In genomic region chr17:8507654-8508053, GRCm38 (mm10) we compare ENCODE assay signal across 9 mouse cellular contexts. TPM values are rescaled to one million over a fixed set of nuclear protein-coding genes. Genes with fewer than 3 reads are reported as not detected.
A peak's percentile ranks its signal among the peaks of the same experiment; 100 is the strongest.
DNase-seq lines count a peak whose midpoint lies in the region; ATAC-seq and TF ChIP-seq lines count a peak whose summit lies in the region.
"Had no signal": no experiment of that assay in that cellular context is flagged by ENCODE, and none has a peak within 500 bp of the region (broad histone marks: within the 10 kb centered on the region; RNA-seq: fewer than 3 reads in every experiment).

No protein-coding gene starts in this region.

- H3K9me3 ChIP-seq in heart, embryonic 14.5 days (ENCODE audit: control insufficient read depth, low read length): no peaks in the 10 kb centered on the region
- no peaks in the 10 kb centered on the region for H3K9me3 ChIP-seq in forebrain, postnatal 0 days (ENCODE audit: low read length)
- no peaks in the 10 kb centered on the region for H3K9me3 ChIP-seq in midbrain, embryonic 15.5 days

- no peaks in the 10 kb centered on the region for H3K27me3 ChIP-seq in heart, embryonic 14.5 days (ENCODE audit: control insufficient read depth, insufficient read depth, low read length)
- H3K27me3 ChIP-seq in forebrain, postnatal 0 days (ENCODE audit: insufficient read depth, low read length): no peaks in the 10 kb centered on the region
- no peaks in the 10 kb centered on the region; the same call in 1 of the 2 replicates for H3K27me3 ChIP-seq in midbrain, embryonic 15.5 days (replicated peaks)

- no peaks in the 10 kb centered on the region for H3K36me3 ChIP-seq in heart, embryonic 14.5 days (ENCODE audit: control insufficient read depth, insufficient read depth, low read length)
- no peaks in the 10 kb centered on the region for H3K36me3 ChIP-seq in forebrain, postnatal 0 days (ENCODE audit: insufficient read depth)
- no peaks in the 10 kb centered on the region for H3K36me3 ChIP-seq in midbrain, embryonic 15.5 days (replicated peaks)

- no peak overlapping the region for H3K4me3 ChIP-seq in heart, embryonic 14.5 days (ENCODE audit: control insufficient read depth in 1 of 2, insufficient read depth in 1 of 2, low read depth in 1 of 2, low read length in 2 of 2)
- H3K4me3 ChIP-seq in cortical plate, adult 2 months (ENCODE audit: insufficient read depth, low read length): no peak overlapping the region
- no peak overlapping the region; the same call in 1 of the 2 replicates for H3K4me3 ChIP-seq in forebrain, postnatal 0 days (ENCODE audit: low read depth, low read length)
- H3K4me3 ChIP-seq in midbrain, embryonic 15.5 days: peak overlapping the region; percentile 32; the same call in 1 of the 2 replicates

- H3K27ac ChIP-seq in heart, embryonic 14.5 days (replicated peaks in 1 of 2; ENCODE audit: control insufficient read depth in 1 of 2, insufficient read depth in 1 of 2, low read depth in 2 of 2, low read length in 2 of 2): no peak overlapping the region
- peak overlapping the region; percentile 89; the same call in 1 of the 2 replicates for H3K27ac ChIP-seq in cortical plate, adult 2 months (ENCODE audit: insufficient read depth, low read length)
- H3K27ac ChIP-seq in forebrain, postnatal 0 days (ENCODE audit: low read depth, low read length): 0 out of 2 replicates have a peak overlapping the region, but pooled peaks have one; percentile 16
- H3K27ac ChIP-seq in midbrain, embryonic 15.5 days: peak overlapping the region; percentile 80

- peak overlapping the region; percentile 62 for H3K4me2 ChIP-seq in heart, embryonic 14.5 days (ENCODE audit: low read length)
- H3K4me2 ChIP-seq in forebrain, postnatal 0 days (ENCODE audit: low read depth): peak overlapping the region; percentile 52
- peak overlapping the region; percentile 52 for H3K4me2 ChIP-seq in midbrain, embryonic 15.5 days

- no peak for TF ChIP-seq POLR2A in cortical plate, adult 2 months (IDR thresholded peaks at IDR 0.05; ENCODE audit: extremely low read depth, insufficient read depth, low read length)

- no peak for ATAC-seq in heart, embryonic 14.5 days (ENCODE audit: insufficient number of reproducible peaks, insufficient read depth, low FRiP score, low read depth)
- ATAC-seq in forebrain, postnatal 0 days: no peak
- peak; percentile 8 for ATAC-seq in midbrain, embryonic 15.5 days (replicated peaks)
- no peak for ATAC-seq in granulocyte monocyte progenitor cell, adult 5-6 weeks (replicated peaks; ENCODE audit: poor library complexity, severe bottlenecking)

- H3K4me1 ChIP-seq in heart, embryonic 14.5 days (ENCODE audit: control insufficient read depth in 2 of 2, insufficient read depth in 2 of 2, low read length in 2 of 2): peaks cover 9 to 14% of the 10 kb centered on the region in 2 experiments
- peaks cover 10% of the 10 kb centered on the region for H3K4me1 ChIP-seq in cortical plate, adult 2 months (ENCODE audit: control insufficient read depth, insufficient read depth, low read length)
- peaks cover 18% of the 10 kb centered on the region for H3K4me1 ChIP-seq in forebrain, postnatal 0 days (ENCODE audit: insufficient read depth)
- peaks cover 38% of the 10 kb centered on the region for H3K4me1 ChIP-seq in midbrain, embryonic 15.5 days

- H3K9ac ChIP-seq in heart, embryonic 14.5 days (ENCODE audit: low read length): no peak overlapping the region; the same call in 1 of the 2 replicates
- peak overlapping the region; percentile 28; the same call in 1 of the 2 replicates for H3K9ac ChIP-seq in forebrain, postnatal 0 days
- H3K9ac ChIP-seq in midbrain, embryonic 15.5 days: no peak overlapping the region

- WGBS in heart, embryonic 14.5 days: 14% methylated on average over 3 of the region's 3 CpGs
- WGBS in forebrain, postnatal 0 days: 3% methylated on average over 3 of the region's 3 CpGs
- 4% methylated on average over 3 of the region's 3 CpGs for WGBS in midbrain, embryonic 15.5 days

- no peak for TF ChIP-seq CTCF in cortical plate, adult 2 months (IDR thresholded peaks at IDR 0.05; ENCODE audit: extremely low read depth, insufficient read depth, low read length)
- no peak for TF ChIP-seq CTCF in forebrain, postnatal 0 days (IDR thresholded peaks at IDR 0.05; ENCODE audit: low read depth)

- no peak for DNase-seq in heart, adult 8-10 months (ENCODE audit: low spot score)
- peak; percentile 21 for DNase-seq in forebrain, postnatal 0 days
- no peak for DNase-seq in frontal cortex, postnatal 36 days (ENCODE audit: low spot score in 2 of 2)
- no peak for DNase-seq in T-cell, adult 2 months (ENCODE audit: low spot score)

RNA-seq across cellular contexts. Expression of gene Pde10a, which starts 17.5 kb away (rescaled TPM):
- 1.2 and 2.5 TPM in 2 replicates for polyA plus RNA-seq in heart, embryonic 14.5 days (2014; fragmentation: Nextera tagmentation; extraction: Ambion mirVana)
- total RNA-seq in heart, adult 8-10 months (2022): 1 to 10 TPM; 1.8 to 3.6 (median 2.8) TPM
- polyA plus RNA-seq in cortical plate, adult 2 months (2012; rRNA removed): 24.0 and 71.9 TPM in 2 replicates
- total RNA-seq in forebrain, postnatal 0 days (2014; rRNA removed): 55.4 and 71.2 TPM in 2 replicates
- 11.6 and 14.7 TPM in 2 replicates for polyA plus RNA-seq in forebrain, postnatal 0 days (2015; fragmentation: Nextera tagmentation; extraction: Ambion mirVana)
- 14.9 and 17.3 TPM in 2 replicates for polyA plus RNA-seq in midbrain, embryonic 15.5 days (2015; fragmentation: Nextera tagmentation; extraction: Ambion mirVana)
- total RNA-seq in granulocyte monocyte progenitor cell, adult 5-6 weeks (2014; fragmentation: Nextera tagmentation): not detected in 2 replicates
- 0.36 and 0.69 TPM in 2 replicates for total RNA-seq in granulocyte monocyte progenitor cell, adult 5-6 weeks (2017)

RNA-seq across cellular contexts. Expression of gene Gm17087, which starts 59.1 kb away (rescaled TPM):
- not detected in 2 replicates for polyA plus RNA-seq in heart, embryonic 14.5 days (2014; fragmentation: Nextera tagmentation; extraction: Ambion mirVana)
- total RNA-seq in heart, adult 8-10 months (2022): not detected
- polyA plus RNA-seq in cortical plate, adult 2 months (2012; rRNA removed): not detected in 2 replicates
- not detected in 2 replicates for total RNA-seq in forebrain, postnatal 0 days (2014; rRNA removed)
- polyA plus RNA-seq in forebrain, postnatal 0 days (2015; fragmentation: Nextera tagmentation; extraction: Ambion mirVana): not detected in 2 replicates
- not detected in 2 replicates for polyA plus RNA-seq in midbrain, embryonic 15.5 days (2015; fragmentation: Nextera tagmentation; extraction: Ambion mirVana)
- not detected in 2 replicates for total RNA-seq in granulocyte monocyte progenitor cell, adult 5-6 weeks (2014; fragmentation: Nextera tagmentation)
- total RNA-seq in granulocyte monocyte progenitor cell, adult 5-6 weeks (2017): not detected in 2 replicates
- polyA plus RNA-seq: lung, postnatal 0 days had no signal

Comparison
In these comparisons a context has a peak if more than half of its experiments do, and no peak if none do; other contexts are left out.
1. H3K27ac ChIP-seq: peak in cortical plate, adult 2 months (single experiment), forebrain, postnatal 0 days (single experiment) and midbrain, embryonic 15.5 days (single experiment); none in heart, embryonic 14.5 days (0 of 2).
2. Peak in every context shown above with its lines, with median percentiles within 50 percentile points of each other: H3K4me2 ChIP-seq.